Mouse (Mus musculus) stomach, embryonic 15.5 days (tissue): ENCODE measurements at regions not wholly inside any gene's neighbourhood (a gene's known extent, or its start where the extent isn't known, plus 50 kb on each side); places are given as distances from the start of the nearest gene placed in this dataset.

Experiments
- ATAC-seq: fragments of 200-750 bp; cut with Nextera tagmentation; 2 replicates; pipeline ENCODE4 v1.8.0; 2017; ENCODE audit warnings: low read depth, moderate number of reproducible peaks, moderate TSS enrichment; ENCODE audit not compliant: insufficient read depth, low FRiP score
- H3K27ac ChIP-seq: fragments of 300-500 bp; sonication (generic); 2 replicates; pipeline ENCODE4 v1.5.1; 2015; ENCODE audit warnings: mild to moderate bottlenecking, inconsistent platforms
- H3K27me3 ChIP-seq: fragments of 300-500 bp; sonication (generic); replicated peaks from 2 replicates; pipeline ENCODE4 v1.6.1; 2015; ENCODE audit warnings: inconsistent platforms
- H3K36me3 ChIP-seq: fragments of 300-500 bp; sonication (generic); 2 replicates; pipeline ENCODE4 v1.6.1; 2015; ENCODE audit warnings: inconsistent platforms
- H3K4me1 ChIP-seq: fragments of 300-500 bp; sonication (generic); 2 replicates; pipeline ENCODE4 v1.6.1; 2015; ENCODE audit warnings: inconsistent platforms
- H3K4me2 ChIP-seq: fragments of 300-500 bp; sonication (generic); 2 replicates; pipeline ENCODE4 v1.6.1; 2015; ENCODE audit warnings: mild to moderate bottlenecking, inconsistent platforms
- H3K4me3 ChIP-seq: fragments of 300-500 bp; sonication (generic); replicated peaks from 2 replicates; pipeline ENCODE4 v1.5.1; 2015; ENCODE audit warnings: inconsistent platforms
- H3K9ac ChIP-seq: fragments of 300-500 bp; sonication (generic); 2 replicates; pipeline ENCODE4 v1.6.1; 2015; ENCODE audit warnings: inconsistent platforms
- H3K9me3 ChIP-seq: fragments of 300-500 bp; sonication (generic); 2 replicates; pipeline ENCODE4 v1.6.1; 2016; ENCODE audit warnings: inconsistent platforms
- WGBS: fragments of 180-500 bp; shearing (Covaris S2); methylation state at CpG from one replicate; pipeline ENCODE4 v1.1.7; 2015; 5-methylcytosine and 5-hydroxymethylcytosine counted together

- ATAC-seq, result no peak
- 70% methylated on average over 2 of the region's 2 CpGs for WGBS
- no peak overlapping the region for H3K9ac ChIP-seq
Observed at GRCm38 (mm10) chr15:93091396-93091795, 183.6 kb downstream of the Gxylt1 start.

GRCm38 (mm10) chr15:93089347-93089746, 185.6 kb downstream of the Gxylt1 start:
- H3K36me3 ChIP-seq, result no peaks in the 10 kb centered on the region
- 25% methylated on average over 13 of the region's 13 CpGs for WGBS
- no peaks in the 10 kb centered on the region for H3K9me3 ChIP-seq
- no peak overlapping the region for H3K4me2 ChIP-seq
- H3K4me3 ChIP-seq, result no peak overlapping the region
- no peak overlapping the region for H3K27ac ChIP-seq
- H3K9ac ChIP-seq, result no peak overlapping the region
- ATAC-seq, result no peak
- no peaks in the 10 kb centered on the region for H3K27me3 ChIP-seq
- H3K4me1 ChIP-seq, result no peaks in the 10 kb centered on the region

More at GRCm38 (mm10) chr15:93091396-93091795, 183.6 kb downstream of the Gxylt1 start:
- Histone ChIP-seq H3K27me3 (no peaks in the 10 kb centered on the region), H3K9me3 (no peaks in the 10 kb centered on the region), H3K4me3 (no peak overlapping the region), H3K27ac (no peak overlapping the region), H3K4me2 (no peak overlapping the region), H3K36me3 (no peaks in the 10 kb centered on the region), H3K4me1 (no peaks in the 10 kb centered on the region)

GRCm38 (mm10) chr15:93084967-93085617, 189.9 kb downstream of the Gxylt1 start:
- Histone ChIP-seq H3K4me1 (no peaks in the 10 kb centered on the region), H3K27ac (no peak overlapping the region), H3K36me3 (no peaks in the 10 kb centered on the region), H3K9me3 (no peaks in the 10 kb centered on the region), H3K4me3 (no peak overlapping the region), H3K9ac (no peak overlapping the region), H3K27me3 (no peaks in the 10 kb centered on the region), H3K4me2 (no peak overlapping the region)
- no peak for ATAC-seq
- WGBS, result 56% methylated on average over 14 of the region's 14 CpGs

GRCm38 (mm10) chr15:93074070-93074469, 200.9 kb downstream of the Gxylt1 start:
- no peak for ATAC-seq
- Histone ChIP-seq H3K27ac (no peak overlapping the region), H3K4me2 (no peak overlapping the region), H3K27me3 (no peaks in the 10 kb centered on the region), H3K4me3 (no peak overlapping the region), H3K36me3 (no peaks in the 10 kb centered on the region), H3K9ac (no peak overlapping the region), H3K9me3 (no peaks in the 10 kb centered on the region), H3K4me1 (no peaks in the 10 kb centered on the region)
- 54% methylated on average over 6 of the region's 6 CpGs for WGBS

- Histone ChIP-seq H3K9ac (no peak overlapping the region), H3K4me2 (no peak overlapping the region), H3K27ac (no peak overlapping the region), H3K4me1 (no peaks in the 10 kb centered on the region; the same call in 1 of the 2 replicates), H3K27me3 (no peaks in the 10 kb centered on the region), H3K36me3 (no peaks in the 10 kb centered on the region), H3K9me3 (no peaks in the 10 kb centered on the region), H3K4me3 (no peak overlapping the region)
- WGBS, result 41% methylated on average over 10 of the region's 10 CpGs
- ATAC-seq, result no peak
Observed at GRCm38 (mm10) chr15:93062213-93063131, 212.5 kb downstream of the Gxylt1 start.

- Histone ChIP-seq H3K27me3 (no peaks in the 10 kb centered on the region), H3K9ac (no peak overlapping the region), H3K4me3 (no peak overlapping the region), H3K9me3 (no peaks in the 10 kb centered on the region), H3K4me2 (no peak overlapping the region), H3K4me1 (no peaks in the 10 kb centered on the region), H3K27ac (no peak overlapping the region), H3K36me3 (no peaks in the 10 kb centered on the region)
- WGBS, result 77% methylated on average over 3 of the region's 3 CpGs
- ATAC-seq, result no peak
Observed at GRCm38 (mm10) chr15:93053471-93053870, 221.5 kb downstream of the Gxylt1 start.

GRCm38 (mm10) chr15:93027185-93027584, 247.8 kb downstream of the Gxylt1 start:
- Histone ChIP-seq H3K9ac (no peak overlapping the region), H3K36me3 (no peaks in the 10 kb centered on the region), H3K27me3 (no peaks in the 10 kb centered on the region), H3K4me1 (no peaks in the 10 kb centered on the region), H3K27ac (no peak overlapping the region), H3K9me3 (no peaks in the 10 kb centered on the region), H3K4me2 (no peak overlapping the region), H3K4me3 (no peak overlapping the region)
- 32% methylated on average over 6 of the region's 6 CpGs for WGBS
- ATAC-seq, result no peak

GRCm38 (mm10) chr15:93026456-93027078, 248.4 kb downstream of the Gxylt1 start:
- no peaks in the 10 kb centered on the region for H3K4me1 ChIP-seq
- H3K4me2 ChIP-seq, result no peak overlapping the region
- no peaks in the 10 kb centered on the region for H3K36me3 ChIP-seq
- no peak overlapping the region for H3K9ac ChIP-seq
- WGBS, result 51% methylated on average over 11 of the region's 11 CpGs
- no peaks in the 10 kb centered on the region for H3K27me3 ChIP-seq
- H3K27ac ChIP-seq, result no peak overlapping the region
- ATAC-seq, result no peak
- no peaks in the 10 kb centered on the region for H3K9me3 ChIP-seq
- no peak overlapping the region for H3K4me3 ChIP-seq

- ATAC-seq, result no peak
- H3K4me2 ChIP-seq, result no peak overlapping the region
- no peak overlapping the region for H3K9ac ChIP-seq
- H3K27ac ChIP-seq, result no peak overlapping the region
- H3K4me1 ChIP-seq, result no peaks in the 10 kb centered on the region
- no peaks in the 10 kb centered on the region for H3K27me3 ChIP-seq
- 78% methylated on average over 9 of the region's 9 CpGs for WGBS
- no peaks in the 10 kb centered on the region for H3K9me3 ChIP-seq
- H3K36me3 ChIP-seq, result no peaks in the 10 kb centered on the region
- H3K4me3 ChIP-seq, result no peak overlapping the region
Observed at GRCm38 (mm10) chr15:93025791-93026190, 249.2 kb downstream of the Gxylt1 start.

- Histone ChIP-seq H3K36me3 (no peaks in the 10 kb centered on the region), H3K9me3 (no peaks in the 10 kb centered on the region), H3K4me3 (no peak overlapping the region), H3K4me1 (no peaks in the 10 kb centered on the region), H3K9ac (no peak overlapping the region), H3K27ac (no peak overlapping the region), H3K4me2 (no peak overlapping the region), H3K27me3 (no peaks in the 10 kb centered on the region)
- 57% methylated on average over 6 of the region's 6 CpGs for WGBS
- no peak for ATAC-seq
Observed at GRCm38 (mm10) chr15:93024171-93024570, 250.8 kb downstream of the Gxylt1 start.

GRCm38 (mm10) chr15:93011166-93011565, 263.8 kb downstream of the Gxylt1 start:
- H3K36me3 ChIP-seq, result no peaks in the 10 kb centered on the region
- H3K27me3 ChIP-seq, result no peaks in the 10 kb centered on the region
- H3K4me1 ChIP-seq, result no peaks in the 10 kb centered on the region
- no peak for ATAC-seq
- H3K27ac ChIP-seq, result no peak overlapping the region
- no peak overlapping the region for H3K4me2 ChIP-seq
- no peak overlapping the region for H3K9ac ChIP-seq
- WGBS, result 81% methylated on average over 5 of the region's 5 CpGs
- H3K4me3 ChIP-seq, result no peak overlapping the region
- H3K9me3 ChIP-seq, result no peaks in the 10 kb centered on the region

- Histone ChIP-seq H3K36me3 (no peaks in the 10 kb centered on the region), H3K27ac (no peak overlapping the region), H3K9ac (no peak overlapping the region), H3K4me1 (0 out of 2 replicates have a peak, but pooled peaks cover 1% of the 10 kb centered on the region), H3K4me2 (no peak overlapping the region), H3K9me3 (no peaks in the 10 kb centered on the region), H3K27me3 (no peaks in the 10 kb centered on the region), H3K4me3 (no peak overlapping the region)
- ATAC-seq, result no peak
- 38% methylated on average over 2 of the region's 2 CpGs for WGBS
Observed at GRCm38 (mm10) chr15:93010629-93011028, 264.4 kb downstream of the Gxylt1 start.
